Mouse (Mus musculus): ENCODE results near the gene Xpo4. TPM values are rescaled to one million over a fixed set of nuclear protein-coding genes. Genes with fewer than 3 reads are reported as not detected.
"Not testable (repeated sequence)": the region's sequence is repeated elsewhere in the genome, so short reads cannot be mapped to it uniquely, and the experiment has no call there.

Xpo4 gene
- polyA plus RNA-seq, 1 experiment from 2014 or later: 19.2 TPM

DNA sequence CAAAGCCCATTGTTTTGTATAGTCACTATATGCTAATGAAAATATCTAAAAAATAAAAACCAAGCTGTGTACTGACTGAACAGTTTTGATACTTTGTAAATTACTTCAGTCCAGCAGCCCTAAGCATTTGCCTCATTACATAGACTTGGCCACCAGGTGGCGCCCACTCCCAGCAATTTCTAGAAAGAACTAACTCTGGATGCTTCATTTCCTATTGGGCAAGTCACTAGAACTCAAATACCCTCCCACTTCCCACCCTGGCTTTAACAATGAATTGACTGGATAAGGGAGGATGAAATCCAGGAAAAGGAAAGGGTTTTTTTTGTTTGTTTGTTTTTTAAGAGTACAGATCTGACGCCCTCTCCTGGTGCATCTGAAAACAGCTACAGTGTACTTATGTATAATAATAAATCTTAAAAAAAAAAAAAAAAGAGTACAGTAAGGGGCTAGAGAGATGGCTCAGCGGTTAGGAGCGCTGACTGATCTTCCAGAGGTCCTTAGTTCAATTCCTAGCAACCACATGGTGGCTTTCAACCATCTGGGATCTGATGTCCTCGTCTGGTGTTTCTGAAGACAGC is 14.8 kb upstream of the Xpo4 start:
- H3K9me3 ChIP-seq (replicated peaks): no peaks in the 10 kb centered on the region
- ATAC-seq (ENCODE audit: insufficient number of reproducible peaks, low FRiP score): 0 out of 2 replicates have a peak, but pooled peaks have one; percentile 36
- H3K36me3 ChIP-seq: no peaks in the 10 kb centered on the region
- H3K4me2 ChIP-seq: no peak overlapping the region
- no peak overlapping the region for H3K4me3 ChIP-seq
- H3K4me1 ChIP-seq (replicated peaks): no peaks in the 10 kb centered on the region
- no peak overlapping the region for H3K9ac ChIP-seq
- H3K27ac ChIP-seq (ENCODE audit: poor library complexity, severe bottlenecking): no peak overlapping the region
- no peaks in the 10 kb centered on the region for H3K27me3 ChIP-seq (replicated peaks)
- WGBS: 40% methylated on average over 5 of the region's 5 CpGs

DNA sequence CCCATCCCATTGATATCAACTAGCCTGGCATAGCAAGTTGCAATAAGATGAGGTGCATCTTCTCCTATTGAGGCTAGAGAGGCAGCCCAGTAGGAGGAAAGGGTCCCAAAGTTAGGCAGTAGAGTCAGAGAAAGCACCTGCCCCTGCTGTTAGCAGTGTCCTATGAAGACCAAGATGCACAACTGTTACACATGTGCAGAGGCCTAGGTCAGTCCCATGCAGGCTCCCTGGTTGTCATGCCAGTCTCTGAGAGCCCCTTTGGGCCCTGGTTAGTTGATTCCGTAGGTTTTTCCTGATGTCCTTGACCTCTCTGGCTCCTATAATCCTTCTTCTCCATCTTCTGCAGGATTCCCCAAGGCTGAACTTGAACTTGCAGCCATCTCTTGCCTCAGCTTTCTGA is 14.3 kb upstream of the Xpo4 start:
- H3K27ac ChIP-seq (ENCODE audit: poor library complexity, severe bottlenecking): no peak overlapping the region
- H3K9ac ChIP-seq: no peak overlapping the region
- H3K4me1 ChIP-seq (replicated peaks): no peaks in the 10 kb centered on the region
- H3K4me3 ChIP-seq: no peak overlapping the region
- H3K27me3 ChIP-seq (replicated peaks): no peaks in the 10 kb centered on the region
- H3K4me2 ChIP-seq: no peak overlapping the region
- H3K36me3 ChIP-seq: no peaks in the 10 kb centered on the region
- 25% methylated on average over 1 of the region's 1 CpGs for WGBS
- ATAC-seq (ENCODE audit: insufficient number of reproducible peaks, low FRiP score): no peak
- H3K9me3 ChIP-seq (replicated peaks): no peaks in the 10 kb centered on the region

DNA sequence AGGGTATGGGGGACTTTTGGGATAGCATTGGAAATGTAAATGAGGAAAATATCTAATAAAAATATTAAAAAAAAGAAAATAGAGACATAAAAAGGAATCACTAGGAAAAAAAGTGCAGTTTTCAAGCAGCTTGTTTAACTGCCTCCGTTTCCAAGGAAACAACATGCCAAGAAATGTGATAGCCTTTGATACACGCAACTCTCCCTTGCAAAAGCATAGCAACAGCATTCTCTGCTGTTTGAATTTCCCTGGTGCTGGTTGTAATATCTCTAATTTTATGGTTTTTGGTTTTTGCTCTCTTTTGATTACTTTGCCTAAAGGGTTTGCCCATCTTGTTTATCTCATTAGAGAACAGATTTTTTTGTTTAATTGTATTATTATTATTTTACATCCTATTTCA is 10.3 kb upstream of the Xpo4 start:
- no peak overlapping the region for H3K27ac ChIP-seq (ENCODE audit: poor library complexity, severe bottlenecking)
- H3K9me3 ChIP-seq (replicated peaks): no peaks in the 10 kb centered on the region
- WGBS: 65% methylated on average over 2 of the region's 2 CpGs
- no peak for ATAC-seq (ENCODE audit: insufficient number of reproducible peaks, low FRiP score)
- no peak overlapping the region for H3K9ac ChIP-seq
- no peaks in the 10 kb centered on the region for H3K27me3 ChIP-seq (replicated peaks)
- H3K4me2 ChIP-seq: no peak overlapping the region
- no peak overlapping the region for H3K4me3 ChIP-seq
- no peaks in the 10 kb centered on the region for H3K4me1 ChIP-seq (replicated peaks)
- no peaks in the 10 kb centered on the region for H3K36me3 ChIP-seq

DNA sequence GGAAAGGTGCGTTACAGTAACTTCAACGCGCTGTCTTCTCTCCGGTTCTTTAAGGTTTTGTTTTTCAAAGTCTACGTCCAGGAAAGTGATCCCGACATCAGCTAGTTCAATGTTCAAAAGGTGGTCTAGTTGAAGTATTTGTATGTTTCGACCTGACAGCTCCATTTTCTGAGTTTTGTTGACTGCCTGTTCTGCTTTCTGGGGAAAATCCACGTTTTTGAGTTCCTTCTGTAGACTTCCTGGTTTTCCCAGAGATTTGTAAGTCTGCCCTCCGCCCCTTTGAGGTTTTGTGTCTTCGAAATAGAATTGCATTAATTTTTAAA is 359 bp upstream of the Xpo4 start:
- Histone ChIP-seq H3K9me3 (replicated peaks) (no peaks in the 10 kb centered on the region), H3K9ac (peak overlapping the region; percentile 92), H3K4me2 (peak overlapping the region; percentile 67), H3K4me1 (replicated peaks) (peaks cover 7% of the 10 kb centered on the region), H3K4me3 (peak overlapping the region; percentile 75), H3K36me3 (no peaks in the 10 kb centered on the region), H3K27me3 (replicated peaks) (no peaks in the 10 kb centered on the region), H3K27ac (ENCODE audit: poor library complexity, severe bottlenecking) (peak overlapping the region; percentile 91)
- 12% methylated on average over 10 of the region's 10 CpGs for WGBS
- no peak for ATAC-seq (ENCODE audit: insufficient number of reproducible peaks, low FRiP score)

DNA sequence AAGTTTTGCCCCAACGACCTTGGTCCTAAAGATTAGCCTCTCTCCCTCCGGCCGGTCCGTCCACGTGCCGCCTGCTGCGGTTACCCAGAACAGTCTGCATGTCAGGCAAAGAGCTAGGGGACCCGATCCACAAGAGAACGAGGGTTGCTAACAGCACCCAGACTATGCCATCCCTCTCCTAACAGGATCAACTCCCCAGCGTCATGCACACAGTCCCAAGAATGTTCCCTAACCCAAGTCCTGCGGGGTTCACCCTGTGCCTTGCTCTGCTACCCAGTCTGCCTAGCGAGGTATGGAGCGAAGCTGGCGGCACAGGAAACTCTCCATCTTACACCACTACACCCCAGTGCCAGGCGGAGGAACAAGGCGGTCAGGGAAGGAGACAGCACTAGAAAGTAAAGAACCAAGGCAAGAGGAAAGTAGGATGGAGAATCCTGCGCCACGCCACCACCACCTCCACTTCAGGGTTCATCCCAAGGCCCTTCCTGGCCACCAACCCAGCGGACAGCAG is 864 bp downstream of the Xpo4 start:
- Histone ChIP-seq H3K27me3 (replicated peaks) (no peaks in the 10 kb centered on the region), H3K9me3 (replicated peaks) (no peaks in the 10 kb centered on the region), H3K36me3 (no peaks in the 10 kb centered on the region), H3K4me2 (peak overlapping the region; percentile 67), H3K4me3 (peak overlapping the region; percentile 75), H3K4me1 (replicated peaks) (peaks cover 7% of the 10 kb centered on the region), H3K27ac (ENCODE audit: poor library complexity, severe bottlenecking) (peak overlapping the region; percentile 91), H3K9ac (peak overlapping the region; percentile 92)
- WGBS: under 1% methylated on average over 19 of the region's 19 CpGs
- peak; percentile 60; the same call in 1 of the 2 replicates for ATAC-seq (ENCODE audit: insufficient number of reproducible peaks, low FRiP score)

DNA sequence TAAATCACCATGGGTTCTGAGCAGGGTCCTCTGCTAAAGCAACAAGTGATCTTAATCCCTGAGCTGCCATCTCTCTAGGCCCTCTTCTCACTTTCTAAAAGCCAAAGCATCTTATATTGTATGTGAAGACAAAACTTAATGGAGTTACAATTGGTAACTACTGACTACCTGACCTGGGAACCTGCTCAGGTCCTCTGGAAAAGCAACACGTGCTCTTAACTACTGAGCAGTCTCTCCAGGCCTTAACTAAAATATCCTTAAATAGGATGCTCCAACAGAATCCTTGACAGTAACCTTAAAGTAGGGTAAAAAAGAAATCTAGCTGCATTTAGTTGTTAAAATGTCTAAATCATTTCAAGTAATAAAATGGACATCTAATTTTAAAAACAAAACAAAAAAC is 1.6 kb downstream of the Xpo4 start:
- Histone ChIP-seq H3K4me3 (peak overlapping the region; percentile 75), H3K9me3 (replicated peaks) (no peaks in the 10 kb centered on the region), H3K9ac (peak overlapping the region; percentile 41; the same call in 1 of the 2 replicates), H3K27me3 (replicated peaks) (no peaks in the 10 kb centered on the region), H3K4me2 (peak overlapping the region; percentile 67), H3K27ac (ENCODE audit: poor library complexity, severe bottlenecking) (no peak overlapping the region), H3K36me3 (no peaks in the 10 kb centered on the region), H3K4me1 (replicated peaks) (peaks cover 7% of the 10 kb centered on the region)
- 35% methylated on average over 1 of the region's 1 CpGs for WGBS
- no peak for ATAC-seq (ENCODE audit: insufficient number of reproducible peaks, low FRiP score)

DNA sequence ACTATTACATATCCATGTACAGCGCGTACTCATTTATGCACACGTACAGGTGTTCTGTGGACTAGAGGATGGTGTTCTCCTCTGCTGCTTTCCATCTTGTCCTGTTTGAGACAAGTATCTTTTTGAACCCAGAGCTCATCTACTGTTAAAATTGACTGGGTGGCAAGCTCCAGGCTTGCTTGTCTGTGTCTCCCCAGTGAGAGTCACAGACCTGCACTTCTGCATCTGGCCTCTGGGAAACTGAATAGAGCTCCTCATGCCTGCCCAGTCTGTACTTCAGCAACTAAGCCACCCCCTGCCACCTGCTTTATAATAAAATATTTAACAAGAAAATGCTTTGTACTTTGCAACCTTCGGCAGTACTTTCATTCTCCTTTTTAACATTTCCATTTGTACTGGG is 6.9 kb downstream of the Xpo4 start:
- Histone ChIP-seq H3K9ac (no peak overlapping the region), H3K4me3 (no peak overlapping the region), H3K36me3 (no peaks in the 10 kb centered on the region), H3K9me3 (replicated peaks) (no peaks in the 10 kb centered on the region), H3K4me1 (replicated peaks) (no peaks in the 10 kb centered on the region), H3K27ac (ENCODE audit: poor library complexity, severe bottlenecking) (no peak overlapping the region), H3K4me2 (no peak overlapping the region), H3K27me3 (replicated peaks) (no peaks in the 10 kb centered on the region)
- no peak for ATAC-seq (ENCODE audit: insufficient number of reproducible peaks, low FRiP score)
- WGBS: 95% methylated on average over 4 of the region's 4 CpGs

DNA sequence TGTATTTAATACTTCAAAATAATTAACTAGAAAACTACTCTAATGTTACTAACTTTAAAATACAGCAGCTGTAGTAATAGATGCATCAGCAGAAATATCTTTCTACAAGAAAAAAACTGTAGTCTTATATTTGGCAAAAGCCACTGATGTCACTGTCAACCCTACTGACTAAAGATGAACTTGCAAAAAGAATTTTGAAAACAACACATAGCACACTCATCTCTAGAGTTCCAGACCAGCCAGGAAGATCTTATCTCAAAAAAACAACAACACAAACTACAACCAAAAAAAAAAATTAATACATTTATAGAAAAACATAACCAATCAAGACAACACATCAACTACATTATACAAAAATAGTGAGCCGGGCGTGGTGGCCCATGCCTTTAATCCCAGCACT is 7.7 kb downstream of the Xpo4 start:
- no peaks in the 10 kb centered on the region for H3K27me3 ChIP-seq (replicated peaks)
- H3K4me1 ChIP-seq (replicated peaks): peaks cover 3% of the 10 kb centered on the region
- no peak overlapping the region for H3K27ac ChIP-seq (ENCODE audit: poor library complexity, severe bottlenecking)
- WGBS: 95% methylated on average over 2 of the region's 2 CpGs
- H3K4me3 ChIP-seq: no peak overlapping the region
- H3K36me3 ChIP-seq: no peaks in the 10 kb centered on the region
- no peak overlapping the region for H3K4me2 ChIP-seq
- ATAC-seq (ENCODE audit: insufficient number of reproducible peaks, low FRiP score): no peak
- H3K9ac ChIP-seq: no peak overlapping the region
- no peaks in the 10 kb centered on the region for H3K9me3 ChIP-seq (replicated peaks)

DNA sequence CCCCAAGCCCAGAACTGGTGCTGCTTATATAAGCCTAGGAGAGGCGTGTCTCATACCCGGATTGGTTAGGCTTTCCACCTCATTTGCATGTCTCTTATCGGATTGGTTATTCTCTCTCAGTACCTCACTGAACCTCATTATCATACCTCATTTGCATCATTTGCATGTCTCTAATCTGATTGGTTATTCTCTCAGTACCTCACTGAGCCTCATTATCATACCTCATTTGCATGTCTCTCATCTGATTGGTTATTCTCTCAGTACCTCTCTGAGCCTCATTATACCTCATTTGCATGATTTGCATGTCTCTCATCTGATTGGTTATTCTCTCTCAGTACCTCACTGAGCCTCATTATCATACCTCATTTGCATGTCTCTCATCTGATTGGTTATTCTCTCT is 8.7 kb downstream of the Xpo4 start:
- 92% methylated on average over 3 of the region's 3 CpGs for WGBS
- H3K4me1 ChIP-seq (replicated peaks); H3K9me3 ChIP-seq (replicated peaks); H3K27ac ChIP-seq (ENCODE audit: poor library complexity, severe bottlenecking); H3K9ac ChIP-seq; H3K4me2 ChIP-seq; ATAC-seq (ENCODE audit: insufficient number of reproducible peaks, low FRiP score); H3K27me3 ChIP-seq (replicated peaks); H3K4me3 ChIP-seq; H3K36me3 ChIP-seq: not testable (repeated sequence)

DNA sequence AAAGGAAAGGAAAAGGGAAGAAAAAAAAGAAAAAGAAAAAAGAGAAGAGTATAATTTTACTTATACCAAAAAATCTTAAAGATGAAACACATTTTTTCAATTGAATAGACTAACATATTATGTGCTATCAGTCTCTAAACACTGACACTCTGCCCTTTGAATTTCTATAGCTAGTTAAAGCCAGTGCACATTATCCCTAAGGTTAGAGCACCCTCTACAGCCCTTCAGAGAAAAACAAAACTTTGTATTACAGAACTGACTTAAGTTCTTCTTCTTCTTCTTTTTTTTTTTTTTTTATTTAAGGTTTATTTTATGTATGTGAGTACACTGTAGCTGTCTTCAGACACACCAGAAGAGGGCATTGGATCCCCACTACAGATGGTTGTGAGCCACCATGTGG is 15.7 kb downstream of the Xpo4 start:
- no peak for ATAC-seq (ENCODE audit: insufficient number of reproducible peaks, low FRiP score)
- Histone ChIP-seq H3K36me3 (no peaks in the 10 kb centered on the region), H3K4me1 (replicated peaks) (peaks cover 12% of the 10 kb centered on the region), H3K9ac (no peak overlapping the region), H3K4me2 (no peak overlapping the region), H3K27ac (ENCODE audit: poor library complexity, severe bottlenecking) (no peak overlapping the region), H3K4me3 (no peak overlapping the region), H3K27me3 (replicated peaks) (no peaks in the 10 kb centered on the region), H3K9me3 (replicated peaks) (no peaks in the 10 kb centered on the region)

DNA sequence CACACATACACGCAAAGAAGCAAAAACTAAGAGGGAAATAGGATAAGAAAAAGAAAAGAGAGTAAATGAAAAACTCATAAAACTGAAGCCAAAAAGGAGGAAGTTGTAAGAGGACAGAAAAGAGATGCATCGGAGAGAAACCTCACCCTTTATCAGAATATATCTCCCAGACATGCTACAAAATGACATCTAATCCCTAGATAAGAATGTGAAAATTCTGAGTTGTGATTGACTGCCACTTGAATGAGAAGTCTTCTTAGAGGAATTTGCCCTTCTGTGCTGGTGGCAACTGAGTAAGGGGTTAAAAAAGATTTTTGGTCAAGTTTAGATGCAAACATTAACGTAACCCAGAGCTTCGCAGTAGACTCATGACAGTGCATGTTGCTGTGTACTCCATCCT is 19.1 kb downstream of the Xpo4 start:
- Histone ChIP-seq H3K36me3 (peaks cover 9% of the 10 kb centered on the region), H3K4me2 (no peak overlapping the region), H3K9me3 (replicated peaks) (no peaks in the 10 kb centered on the region), H3K27ac (ENCODE audit: poor library complexity, severe bottlenecking) (no peak overlapping the region), H3K27me3 (replicated peaks) (no peaks in the 10 kb centered on the region), H3K4me3 (no peak overlapping the region), H3K9ac (no peak overlapping the region), H3K4me1 (replicated peaks) (peaks cover 9% of the 10 kb centered on the region)
- 86% methylated on average over 4 of the region's 4 CpGs for WGBS
- no peak for ATAC-seq (ENCODE audit: insufficient number of reproducible peaks, low FRiP score)

DNA sequence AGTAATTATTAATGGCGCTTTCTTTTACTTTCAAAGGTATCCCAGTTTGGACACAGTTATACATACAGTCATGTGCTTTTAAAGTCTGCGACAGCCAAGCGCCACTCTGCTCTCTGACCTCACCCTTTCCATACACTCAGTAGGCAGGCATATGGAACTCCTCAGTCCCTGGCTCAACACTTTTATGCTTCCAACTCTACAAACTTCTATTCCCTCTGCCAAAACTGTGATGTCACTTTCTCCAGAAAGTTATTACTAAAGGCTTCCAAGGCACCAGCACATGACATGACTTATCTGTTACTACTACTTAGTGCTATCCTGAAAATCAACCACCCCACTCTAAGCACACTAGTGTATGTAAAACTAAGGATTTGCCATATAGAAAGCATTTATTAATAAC is 26.1 kb downstream of the Xpo4 start:
- Histone ChIP-seq H3K4me1 (replicated peaks) (peaks cover 12% of the 10 kb centered on the region), H3K4me2 (no peak overlapping the region), H3K36me3 (peaks cover 13% of the 10 kb centered on the region), H3K9me3 (replicated peaks) (no peaks in the 10 kb centered on the region), H3K27me3 (replicated peaks) (no peaks in the 10 kb centered on the region), H3K4me3 (no peak overlapping the region), H3K9ac (no peak overlapping the region), H3K27ac (ENCODE audit: poor library complexity, severe bottlenecking) (no peak overlapping the region)
- ATAC-seq (ENCODE audit: insufficient number of reproducible peaks, low FRiP score): no peak
- WGBS: 81% methylated on average over 3 of the region's 3 CpGs
